Mouse (Mus musculus): ENCODE data around the gene Mndal.
"Not testable (repeated sequence)": the region's sequence is repeated elsewhere in the genome, so short reads cannot be mapped to it uniquely, and the experiment has no call there.

GRCm38 (mm10) chr1:173887026-173887787, 55.1 kb downstream of the Mndal start:
- not testable (repeated sequence) for TF ChIP-seq CTCF (IDR thresholded peaks at IDR 0.05; ENCODE audit: control insufficient read depth, insufficient read depth, insufficient replicate concordance, low read depth, low read length); POLR2A (IDR thresholded peaks at IDR 0.05; ENCODE audit: control insufficient read depth, low read depth, low read length)

All from testis, adult 2 months (tissue).